Mouse (Mus musculus) heart, embryonic 11.5 days (tissue): ENCODE measurements around the gene Tcirg1. TPM values are rescaled to one million over a fixed set of nuclear protein-coding genes. Genes with fewer than 3 reads are reported as not detected.

Experiments
- ATAC-seq: fragments of 200-750 bp; cut with Nextera tagmentation; replicated peaks from 2 replicates; pipeline ENCODE4 v1.8.0; 2017; ENCODE audit warnings: moderate library complexity; ENCODE audit not compliant: insufficient number of reproducible peaks, low FRiP score, low TSS enrichment
- H3K27ac ChIP-seq: fragments of 300-500 bp; sonication (generic); 2 replicates; pipeline ENCODE4 v1.5.1; 2014; ENCODE audit warnings: mild to moderate bottlenecking, low read depth, low read length
- H3K27me3 ChIP-seq: fragments of 300-500 bp; sonication (generic); 2 replicates; pipeline ENCODE4 v1.6.1; 2014; ENCODE audit warnings: mild to moderate bottlenecking, low read length, mixed read lengths; ENCODE audit not compliant: control insufficient read depth, insufficient read depth
- H3K36me3 ChIP-seq: fragments of 300-500 bp; sonication (generic); 2 replicates; pipeline ENCODE4 v1.6.1; 2014; ENCODE audit warnings: mild to moderate bottlenecking, low read length, moderate library complexity, mixed read lengths; ENCODE audit not compliant: control insufficient read depth, insufficient read depth
- H3K4me1 ChIP-seq: fragments of 300-500 bp; sonication (generic); 2 replicates; pipeline ENCODE4 v1.6.1; 2014; ENCODE audit warnings: low read length; ENCODE audit not compliant: control insufficient read depth, insufficient read depth
- H3K4me2 ChIP-seq: fragments of 300-500 bp; sonication (generic); 2 replicates; pipeline ENCODE4 v1.6.1; 2014; ENCODE audit warnings: mild to moderate bottlenecking, moderate library complexity
- H3K4me3 ChIP-seq: fragments of 300-500 bp; sonication (generic); 2 replicates; pipeline ENCODE4 v1.5.1; 2014; ENCODE audit warnings: low read depth, low read length
- H3K9ac ChIP-seq: fragments of 300-500 bp; sonication (generic); 2 replicates; pipeline ENCODE4 v1.6.1; 2014; ENCODE audit warnings: mild to moderate bottlenecking, low read depth, low read length, moderate library complexity
- H3K9me3 ChIP-seq: fragments of 300-500 bp; sonication (generic); replicated peaks from 2 replicates; pipeline ENCODE4 v1.6.1; 2016; ENCODE audit warnings: low read length; ENCODE audit not compliant: control insufficient read depth
- whole genome bisulfite sequencing: fragments of 180-500 bp; shearing (Covaris S2); extraction: QIAGEN DNeasy Blood & Tissue Kit; methylation state at CpG from one replicate; pipeline ENCODE4 v1.1.7; 2014; ENCODE audit not compliant: insufficient replicate concordance; 5-methylcytosine and 5-hydroxymethylcytosine counted together
- polyA plus RNA-seq: library from polyadenylated mRNA; unstranded; fragments of >200 nt; fragmentation: Nextera tagmentation; extraction: Ambion mirVana; gene quantifications from 2 replicates; pipeline ENCODE4 v1.2.1, GENCODE M21; 2014

Tcirg1 gene
- polyA plus RNA-seq, 1 experiment from 2014 or later, result 16.2 TPM

DNA sequence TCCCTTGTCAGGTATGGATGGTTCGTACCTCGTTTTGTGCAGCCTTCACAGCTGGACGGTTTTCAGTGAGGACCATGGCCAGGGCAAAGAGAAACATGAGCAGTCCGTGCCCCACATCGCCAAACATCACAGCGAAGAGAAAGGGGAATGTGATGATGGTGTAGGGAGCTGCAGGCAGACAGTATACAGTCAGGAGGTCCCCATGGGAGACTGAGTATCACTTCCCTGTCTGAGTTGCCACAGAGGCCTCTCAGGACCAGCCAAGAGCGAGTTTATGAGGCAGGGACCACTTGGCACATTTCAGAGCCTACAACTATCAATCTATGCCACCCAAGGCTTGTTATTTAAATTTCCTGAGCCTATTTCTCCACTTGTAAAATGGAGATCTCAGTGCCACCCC is 8.0 kb downstream of the Tcirg1 start:
- no peak overlapping the region for H3K4me3 ChIP-seq
- H3K9ac ChIP-seq, result no peak overlapping the region
- H3K9me3 ChIP-seq, result no peaks in the 10 kb centered on the region
- peaks cover 6% of the 10 kb centered on the region; the same call in 1 of the 2 replicates for H3K4me1 ChIP-seq
- no peak overlapping the region for H3K27ac ChIP-seq
- WGBS, result 79% methylated on average over 7 of the region's 7 CpGs
- H3K27me3 ChIP-seq, result no peaks in the 10 kb centered on the region
- H3K4me2 ChIP-seq, result no peak overlapping the region
- ATAC-seq, result no peak
- H3K36me3 ChIP-seq, result peaks cover 17% of the 10 kb centered on the region; the same call in 1 of the 2 replicates

DNA sequence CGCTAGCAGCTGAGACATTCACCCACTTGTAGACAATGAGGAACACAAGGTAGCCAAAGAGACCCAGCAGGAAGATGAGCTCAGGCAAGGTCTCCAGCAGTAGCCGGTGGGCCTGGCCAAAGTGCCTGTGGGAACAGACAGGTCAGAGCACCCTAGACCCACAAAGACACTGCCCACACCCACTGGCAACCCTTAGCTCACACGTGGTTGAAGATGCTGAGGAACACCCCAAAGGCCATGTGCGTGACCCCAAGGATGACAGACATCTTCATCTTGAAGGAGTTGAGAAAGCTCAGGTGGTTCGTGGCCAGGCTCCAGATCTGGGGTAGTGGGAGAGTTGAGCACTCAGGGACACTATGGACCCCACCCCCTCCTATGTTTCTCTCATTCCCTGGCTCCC is 9.4 kb downstream of the Tcirg1 start:
- Histone ChIP-seq H3K27me3 (no peaks in the 10 kb centered on the region), H3K9me3 (no peaks in the 10 kb centered on the region), H3K27ac (no peak overlapping the region), H3K4me1 (peaks cover 6% of the 10 kb centered on the region; the same call in 1 of the 2 replicates), H3K9ac (no peak overlapping the region), H3K4me3 (no peak overlapping the region), H3K4me2 (no peak overlapping the region), H3K36me3 (peaks cover 17% of the 10 kb centered on the region; the same call in 1 of the 2 replicates)
- whole genome bisulfite sequencing, result 87% methylated on average over 5 of the region's 5 CpGs
- no peak for ATAC-seq

- WGBS, result 90% methylated on average over 10 of the region's 10 CpGs
- H3K4me3 ChIP-seq, result no peak overlapping the region
- H3K9me3 ChIP-seq, result no peaks in the 10 kb centered on the region
- peaks cover 8% of the 10 kb centered on the region; the same call in 1 of the 2 replicates for H3K36me3 ChIP-seq
- no peak for ATAC-seq
- H3K27ac ChIP-seq, result no peak overlapping the region
- H3K4me1 ChIP-seq, result peaks cover 6% of the 10 kb centered on the region; the same call in 1 of the 2 replicates
- no peak overlapping the region for H3K9ac ChIP-seq
- no peaks in the 10 kb centered on the region for H3K27me3 ChIP-seq
- H3K4me2 ChIP-seq, result no peak overlapping the region
Observed at GRCm38 (mm10) chr19:3896208-3896607, 10.7 kb downstream of the Tcirg1 start.

DNA sequence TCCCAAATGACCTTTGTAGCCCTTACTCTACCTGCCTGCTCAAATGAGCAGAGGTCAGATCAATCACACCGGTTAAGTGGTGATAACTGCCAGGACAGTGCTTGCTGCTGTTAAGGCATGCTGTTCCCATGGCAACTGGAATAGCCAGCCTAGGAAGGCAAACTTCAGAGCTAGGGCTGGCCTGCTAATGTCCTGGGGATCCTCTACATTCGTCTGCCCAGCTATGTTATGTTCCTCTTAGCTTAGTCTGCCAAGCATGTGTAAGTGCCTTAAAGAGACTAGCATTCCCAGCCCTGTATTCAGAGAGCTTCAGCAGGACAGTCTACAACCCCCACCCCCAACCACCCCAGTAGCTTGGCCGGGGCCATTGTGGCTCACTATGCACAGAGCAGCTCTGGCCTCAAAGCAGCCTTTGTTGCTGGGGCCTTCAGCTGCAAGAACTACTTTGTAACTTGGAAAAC is 11.7 kb downstream of the Tcirg1 start:
- H3K4me2 ChIP-seq, result no peak overlapping the region
- no peaks in the 10 kb centered on the region for H3K9me3 ChIP-seq
- no peak overlapping the region for H3K27ac ChIP-seq
- H3K9ac ChIP-seq, result no peak overlapping the region
- peaks cover 8% of the 10 kb centered on the region; the same call in 1 of the 2 replicates for H3K36me3 ChIP-seq
- WGBS, result 32% methylated on average over 3 of the region's 3 CpGs
- H3K27me3 ChIP-seq, result no peaks in the 10 kb centered on the region
- ATAC-seq, result no peak
- peaks cover 6% of the 10 kb centered on the region; the same call in 1 of the 2 replicates for H3K4me1 ChIP-seq
- H3K4me3 ChIP-seq, result no peak overlapping the region

- Histone ChIP-seq H3K4me2 (no peak overlapping the region), H3K4me3 (no peak overlapping the region), H3K27ac (no peak overlapping the region), H3K9me3 (no peaks in the 10 kb centered on the region), H3K36me3 (peaks cover 12% of the 10 kb centered on the region), H3K9ac (no peak overlapping the region), H3K4me1 (peaks cover 6% of the 10 kb centered on the region; the same call in 1 of the 2 replicates), H3K27me3 (no peaks in the 10 kb centered on the region)
- WGBS, result 87% methylated on average over 2 of the region's 2 CpGs
- ATAC-seq, result no peak
Observed at GRCm38 (mm10) chr19:3894294-3894693, 12.6 kb downstream of the Tcirg1 start.

DNA sequence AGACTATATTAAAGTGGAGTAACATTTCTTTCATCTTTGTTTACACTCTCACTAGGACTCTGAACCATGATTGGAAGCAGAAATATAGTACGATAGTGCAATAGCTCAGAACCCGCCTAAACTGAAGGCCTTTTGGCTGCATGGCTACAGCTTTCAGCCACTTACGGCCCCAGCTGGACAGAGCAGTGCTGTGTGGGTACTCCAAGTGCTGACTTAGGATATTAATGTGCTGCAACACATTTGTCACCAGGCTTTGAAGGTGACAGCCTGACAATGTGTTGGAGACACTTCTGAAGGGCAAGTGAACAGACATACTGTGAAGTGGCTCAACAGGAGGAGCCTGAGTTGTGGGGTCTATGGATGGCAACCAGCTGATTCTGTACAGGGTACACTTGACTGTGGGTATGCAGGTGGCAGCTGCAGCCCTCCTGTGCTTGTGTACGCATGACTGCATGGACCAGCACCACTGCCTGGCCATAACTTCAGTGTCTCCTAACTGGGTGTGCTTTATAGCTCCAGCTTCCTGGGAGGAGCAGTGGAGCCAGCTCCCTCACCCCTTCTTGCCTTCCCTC is 13.3 kb downstream of the Tcirg1 start:
- H3K4me1 ChIP-seq, result peaks cover 6% of the 10 kb centered on the region; the same call in 1 of the 2 replicates
- 58% methylated on average over 4 of the region's 4 CpGs for WGBS
- H3K9ac ChIP-seq, result no peak overlapping the region
- no peaks in the 10 kb centered on the region for H3K9me3 ChIP-seq
- H3K4me2 ChIP-seq, result no peak overlapping the region
- no peaks in the 10 kb centered on the region for H3K27me3 ChIP-seq
- no peak overlapping the region for H3K4me3 ChIP-seq
- no peak overlapping the region for H3K27ac ChIP-seq
- ATAC-seq, result no peak
- peaks cover 18% of the 10 kb centered on the region for H3K36me3 ChIP-seq

- H3K4me1 ChIP-seq, result peaks cover 5% of the 10 kb centered on the region; the same call in 1 of the 2 replicates
- H3K36me3 ChIP-seq, result peaks cover 16% of the 10 kb centered on the region
- ATAC-seq, result no peak
- H3K4me2 ChIP-seq, result no peak overlapping the region
- H3K27ac ChIP-seq, result no peak overlapping the region
- H3K4me3 ChIP-seq, result no peak overlapping the region
- H3K9me3 ChIP-seq, result no peaks in the 10 kb centered on the region
- no peak overlapping the region for H3K9ac ChIP-seq
- H3K27me3 ChIP-seq, result no peaks in the 10 kb centered on the region
- 84% methylated on average over 8 of the region's 8 CpGs for WGBS
Observed at GRCm38 (mm10) chr19:3890181-3890580, 16.8 kb downstream of the Tcirg1 start.

- Histone ChIP-seq H3K27me3 (no peaks in the 10 kb centered on the region), H3K9me3 (no peaks in the 10 kb centered on the region), H3K4me2 (no peak overlapping the region), H3K36me3 (peaks cover 13% of the 10 kb centered on the region), H3K27ac (no peak overlapping the region), H3K4me1 (peaks cover 12% of the 10 kb centered on the region), H3K9ac (no peak overlapping the region), H3K4me3 (no peak overlapping the region)
- 87% methylated on average over 5 of the region's 5 CpGs for WGBS
- ATAC-seq, result no peak
Observed at GRCm38 (mm10) chr19:3889096-3889495, 17.8 kb downstream of the Tcirg1 start.
